Mouse (Mus musculus) G1E (cell line): ENCODE measurements at regions not wholly inside any gene's neighbourhood (a gene's known extent, or its start where the extent isn't known, plus 50 kb on each side); places are given as distances from the start of the nearest gene placed in this dataset.
"Not testable (repeated sequence)": the region's sequence is repeated elsewhere in the genome, so short reads cannot be mapped to it uniquely, and the experiment has no call there.

Experiments
- CTCF ChIP-seq: IDR thresholded peaks from 2 replicates; pipeline ENCODE4 v1.5.1; 2012; ENCODE audit warnings: low read depth, low read length, inconsistent platforms, mixed read lengths
- GATA1 ChIP-seq: IDR thresholded peaks from 2 replicates; pipeline ENCODE4 v1.6.1; 2012; ENCODE audit warnings: borderline replicate concordance, low read length, inconsistent platforms, mixed read lengths
- GATA2 ChIP-seq: IDR thresholded peaks from 2 replicates; pipeline ENCODE4 v1.6.1; 2012; ENCODE audit warnings: low read depth, low read length, inconsistent platforms, borderline replicate concordance
- POLR2AphosphoS5 ChIP-seq: IDR thresholded peaks from 2 replicates; pipeline ENCODE4 v1.6.1; 2012; ENCODE audit warnings: low read depth, low read length, inconsistent platforms; ENCODE audit not compliant: insufficient replicate concordance
- TAL1 ChIP-seq: conservative IDR thresholded peaks from 2 replicates; pipeline ENCODE4 v1.6.1; 2012; ENCODE audit warnings: low read depth, low read length, inconsistent platforms, mixed read lengths

- not testable (repeated sequence) for TF ChIP-seq TAL1, GATA2, CTCF, GATA1, POLR2AphosphoS5
Observed at GRCm38 (mm10) chr13:16490680-16491079, 479.0 kb downstream of the Inhba start.
